Mouse (Mus musculus) embryonic facial prominence, embryonic 11.5 days (tissue): Measurements from ENCODE around the gene Zmiz2. TPM values are rescaled to one million over a fixed set of nuclear protein-coding genes. Genes with fewer than 3 reads are reported as not detected.

ENCODE experiments used
- ATAC-seq: fragments of 200-750 bp; cut with Nextera tagmentation; replicated peaks from 2 replicates; pipeline ENCODE4 v1.8.0; 2017; ENCODE audit warnings: low read depth; ENCODE audit not compliant: insufficient number of reproducible peaks, low FRiP score, low TSS enrichment
- DNase-seq: peaks from one replicate; pipeline ENCODE4 v3.0.0-alpha.2; 2015; ENCODE audit warnings: low spot score
- H3K27ac ChIP-seq: fragments of 300-500 bp; sonication (generic); replicated peaks from 2 replicates; pipeline ENCODE4 v1.5.1; 2014; ENCODE audit warnings: mild to moderate bottlenecking, low read depth, low read length, control low read depth
- H3K27me3 ChIP-seq: fragments of 300-500 bp; sonication (generic); 2 replicates; pipeline ENCODE4 v1.6.1; 2014; ENCODE audit warnings: mild to moderate bottlenecking, low read length, moderate library complexity, mixed read lengths; ENCODE audit not compliant: control insufficient read depth, insufficient read depth
- H3K36me3 ChIP-seq: fragments of 300-500 bp; sonication (generic); replicated peaks from 2 replicates; pipeline ENCODE4 v1.6.1; 2014; ENCODE audit warnings: low read depth, mild to moderate bottlenecking, low read length, moderate library complexity, mixed read lengths; ENCODE audit not compliant: control insufficient read depth, insufficient read depth
- H3K4me1 ChIP-seq: fragments of 300-500 bp; sonication (generic); 2 replicates; pipeline ENCODE4 v1.6.1; 2014; ENCODE audit warnings: low read length, mixed read lengths; ENCODE audit not compliant: control insufficient read depth, insufficient read depth
- H3K4me2 ChIP-seq: fragments of 300-500 bp; sonication (generic); 2 replicates; pipeline ENCODE4 v1.6.1; 2014; ENCODE audit warnings: low read depth, mild to moderate bottlenecking, control low read depth, low read length, moderate library complexity
- H3K4me3 ChIP-seq: fragments of 300-500 bp; sonication (generic); 2 replicates; pipeline ENCODE4 v1.5.1; 2014; ENCODE audit warnings: low read depth, low read length, control low read depth
- H3K9ac ChIP-seq: fragments of 300-500 bp; sonication (generic); replicated peaks from 2 replicates; pipeline ENCODE4 v1.6.1; 2014; ENCODE audit warnings: mild to moderate bottlenecking, control low read depth, low read length
- H3K9me3 ChIP-seq: fragments of 300-500 bp; sonication (generic); replicated peaks from 2 replicates; pipeline ENCODE4 v1.6.1; 2016; ENCODE audit warnings: mild to moderate bottlenecking, low read length, inconsistent platforms, mixed read lengths; ENCODE audit not compliant: control insufficient read depth
- WGBS: fragments of 180-500 bp; shearing (Covaris S2); extraction: QIAGEN DNeasy Blood & Tissue Kit; methylation state at CpG from one replicate; pipeline ENCODE4 v1.1.7; 2014; 5-methylcytosine and 5-hydroxymethylcytosine counted together
- polyA plus RNA-seq: library from polyadenylated mRNA; unstranded; fragments of >200 nt; fragmentation: Nextera tagmentation; extraction: Ambion mirVana; gene quantifications from 2 replicates; pipeline ENCODE4 v1.2.1, GENCODE M21; 2014

The Zmiz2 gene
- polyA plus RNA-seq, result 9.0 and 9.6 TPM in 2 replicates

DNA sequence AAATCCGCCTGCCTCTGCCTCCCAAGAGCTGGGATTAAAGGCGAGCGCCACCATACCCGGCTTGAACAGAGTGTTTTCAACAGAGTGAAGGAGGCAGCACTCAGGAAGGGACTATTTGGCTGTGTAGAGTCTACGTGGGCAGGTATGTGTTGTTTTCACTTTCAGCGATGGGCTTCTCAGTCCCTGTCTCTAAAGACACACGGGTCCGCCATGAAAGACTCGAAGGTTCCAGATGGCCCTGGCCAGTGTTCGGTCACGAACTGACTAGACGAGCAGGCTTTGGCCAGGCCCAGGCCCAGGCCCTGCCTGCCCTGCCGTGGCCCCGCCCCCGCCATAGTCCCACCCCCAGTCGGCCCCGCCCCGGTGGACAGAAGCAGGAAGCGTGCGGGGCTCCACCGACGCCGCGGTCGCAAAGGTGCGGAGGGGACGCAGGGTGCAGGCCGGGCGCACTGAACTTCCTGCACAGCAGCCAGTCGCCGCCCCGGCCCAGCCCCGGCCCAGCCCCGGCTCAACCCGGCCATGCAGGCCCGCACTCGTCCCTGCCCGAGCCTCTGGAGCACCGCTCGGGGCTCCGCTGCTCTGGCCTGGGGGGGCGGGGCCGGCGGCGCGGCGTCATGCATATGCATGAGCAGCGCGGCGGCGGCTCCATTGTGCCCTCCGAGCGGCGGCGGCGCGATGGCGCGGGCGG, at the start of gene Zmiz2:
Zmiz2 (plus strand) TSS at position 349 of the 688 bp plus-strand sequence.
- Histone ChIP-seq H3K4me3 (peak within 1 kb of the TSS; percentile 89), H3K27me3 (no peaks in the 10 kb centered on the region), H3K4me1 (no peaks in the 10 kb centered on the region), H3K27ac (peak within 1 kb of the TSS; percentile 92), H3K9ac (peak within 1 kb of the TSS; percentile 87), H3K36me3 (no peaks in the 10 kb centered on the region; the same call in none of the 2 replicates), H3K4me2 (peak within 1 kb of the TSS; percentile 85), H3K9me3 (no peaks in the 10 kb centered on the region)
- DNase-seq, result peak; percentile 94
- peak; percentile 99 for ATAC-seq
- WGBS, result 14% methylated on average over 30 of the region's 60 CpGs

GRCm38 (mm10) chr11:6345956-6346355, 42.9 kb upstream of the Zmiz2 start:
- no peaks in the 10 kb centered on the region for H3K4me1 ChIP-seq
- no peak overlapping the region for H3K27ac ChIP-seq
- H3K4me2 ChIP-seq, result no peak overlapping the region
- H3K36me3 ChIP-seq, result peaks cover 26% of the 10 kb centered on the region
- 95% methylated on average over 4 of the region's 4 CpGs for WGBS
- DNase-seq (no peak), ATAC-seq (no peak)
- no peak overlapping the region for H3K9ac ChIP-seq
- H3K9me3 ChIP-seq, result no peaks in the 10 kb centered on the region
- H3K27me3 ChIP-seq, result no peaks in the 10 kb centered on the region
- no peak overlapping the region for H3K4me3 ChIP-seq

DNA sequence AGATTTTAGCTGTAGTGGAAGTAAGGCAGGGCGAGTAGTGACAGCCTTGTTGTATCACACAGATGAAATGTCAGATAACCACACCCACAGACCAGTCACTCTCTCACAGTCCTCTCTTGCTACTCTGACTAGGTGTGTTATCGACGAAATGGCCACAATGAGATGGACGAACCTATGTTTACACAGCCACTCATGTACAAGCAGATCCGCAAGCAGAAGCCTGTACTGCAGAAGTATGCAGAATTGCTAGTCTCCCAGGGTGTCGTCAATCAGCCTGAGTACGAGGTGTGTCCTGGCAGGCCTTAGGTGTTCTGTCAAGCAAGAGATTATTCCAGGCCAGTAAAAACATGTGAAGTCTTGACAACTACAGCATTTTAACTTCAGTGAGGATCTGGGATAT, 41.9 kb upstream of the Zmiz2 start:
- Histone ChIP-seq H3K4me1 (no peaks in the 10 kb centered on the region), H3K27ac (no peak overlapping the region), H3K4me3 (no peak overlapping the region), H3K36me3 (peaks cover 22% of the 10 kb centered on the region), H3K4me2 (no peak overlapping the region), H3K27me3 (no peaks in the 10 kb centered on the region), H3K9ac (no peak overlapping the region), H3K9me3 (no peaks in the 10 kb centered on the region)
- WGBS, result 83% methylated on average over 7 of the region's 7 CpGs
- DNase-seq, result no peak
- no peak for ATAC-seq

- WGBS, result 95% methylated on average over 11 of the region's 11 CpGs
- no peak overlapping the region for H3K27ac ChIP-seq
- DNase-seq (no peak), ATAC-seq (no peak)
- no peaks in the 10 kb centered on the region for H3K9me3 ChIP-seq
- H3K4me1 ChIP-seq, result no peaks in the 10 kb centered on the region
- H3K4me3 ChIP-seq, result no peak overlapping the region
- peaks cover 17% of the 10 kb centered on the region for H3K36me3 ChIP-seq
- H3K27me3 ChIP-seq, result no peaks in the 10 kb centered on the region
- H3K4me2 ChIP-seq, result no peak overlapping the region
- no peak overlapping the region for H3K9ac ChIP-seq
These were observed 40.1 kb upstream of the Zmiz2 start for GRCm38 (mm10) chr11:6348681-6349200.

DNA sequence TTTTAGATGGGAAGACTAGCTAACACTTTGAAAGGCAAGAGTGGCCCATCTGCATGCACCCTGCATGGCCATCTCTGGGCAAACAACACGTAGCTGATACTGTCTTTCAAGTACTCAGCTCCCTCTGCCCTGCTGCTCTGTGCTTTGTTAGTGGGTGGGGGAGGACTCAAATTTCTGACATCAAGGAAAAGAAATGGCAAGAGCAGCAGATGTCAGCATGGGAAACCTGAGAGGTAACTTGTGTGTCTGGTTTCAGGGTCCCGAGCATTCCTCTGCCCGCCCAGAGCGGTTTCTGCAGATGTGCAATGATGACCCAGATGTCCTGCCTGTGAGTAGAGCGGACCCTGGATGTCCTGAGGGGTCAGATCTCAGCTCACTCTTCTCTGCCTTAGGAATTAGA, 39.3 kb upstream of the Zmiz2 start:
- no peaks in the 10 kb centered on the region for H3K9me3 ChIP-seq
- no peak overlapping the region for H3K27ac ChIP-seq
- no peaks in the 10 kb centered on the region for H3K27me3 ChIP-seq
- WGBS, result 73% methylated on average over 5 of the region's 5 CpGs
- H3K4me1 ChIP-seq, result no peaks in the 10 kb centered on the region
- no peak overlapping the region for H3K4me2 ChIP-seq
- no peak for ATAC-seq
- H3K4me3 ChIP-seq, result no peak overlapping the region
- DNase-seq, result no peak
- H3K9ac ChIP-seq, result no peak overlapping the region
- H3K36me3 ChIP-seq, result peaks cover 17% of the 10 kb centered on the region

GRCm38 (mm10) chr11:6355106-6355505, 33.8 kb upstream of the Zmiz2 start:
- no peaks in the 10 kb centered on the region for H3K27me3 ChIP-seq
- H3K36me3 ChIP-seq, result peaks cover 6% of the 10 kb centered on the region
- no peak overlapping the region for H3K27ac ChIP-seq
- ATAC-seq, result no peak
- H3K9ac ChIP-seq, result no peak overlapping the region
- no peaks in the 10 kb centered on the region for H3K9me3 ChIP-seq
- DNase-seq, result no peak
- H3K4me2 ChIP-seq, result no peak overlapping the region
- no peaks in the 10 kb centered on the region for H3K4me1 ChIP-seq
- WGBS, result 95% methylated on average over 4 of the region's 4 CpGs
- H3K4me3 ChIP-seq, result no peak overlapping the region

- H3K9me3 ChIP-seq, result no peaks in the 10 kb centered on the region
- 84% methylated on average over 9 of the region's 9 CpGs for WGBS
- H3K4me3 ChIP-seq, result no peak overlapping the region
- no peaks in the 10 kb centered on the region for H3K27me3 ChIP-seq
- no peak overlapping the region for H3K27ac ChIP-seq
- DNase-seq (no peak), ATAC-seq (no peak)
- no peaks in the 10 kb centered on the region for H3K36me3 ChIP-seq
- H3K4me1 ChIP-seq, result no peaks in the 10 kb centered on the region
- H3K4me2 ChIP-seq, result no peak overlapping the region
- H3K9ac ChIP-seq, result no peak overlapping the region
These were observed 24.1 kb upstream of the Zmiz2 start for GRCm38 (mm10) chr11:6364581-6365275.

GRCm38 (mm10) chr11:6365885-6366284, 23.0 kb upstream of the Zmiz2 start:
- Histone ChIP-seq H3K4me2 (no peak overlapping the region), H3K4me3 (no peak overlapping the region), H3K27me3 (no peaks in the 10 kb centered on the region), H3K27ac (no peak overlapping the region), H3K36me3 (no peaks in the 10 kb centered on the region), H3K4me1 (no peaks in the 10 kb centered on the region), H3K9ac (no peak overlapping the region), H3K9me3 (no peaks in the 10 kb centered on the region)
- 22% methylated on average over 11 of the region's 11 CpGs for WGBS
- ATAC-seq (peak; percentile 68; the same call in 1 of the 2 replicates), DNase-seq (peak; percentile 81)
